Mouse (Mus musculus) neural tube, embryonic 13.5 days (tissue): ENCODE data around the gene Bmpr1a. TPM values are rescaled to one million over a fixed set of nuclear protein-coding genes. Genes with fewer than 3 reads are reported as not detected.
"Not testable (repeated sequence)": the region's sequence is repeated elsewhere in the genome, so short reads cannot be mapped to it uniquely, and the experiment has no call there.

Source experiments
- ATAC-seq: fragments of 200-750 bp; cut with Nextera tagmentation; 2 replicates; pipeline ENCODE4 v1.8.0; 2017; ENCODE audit warnings: low read depth, mild to moderate bottlenecking, moderate TSS enrichment, moderate library complexity
- H3K27ac ChIP-seq: fragments of 300-500 bp; sonication (generic); replicated peaks from 2 replicates; pipeline ENCODE4 v1.5.1; 2015; ENCODE audit warnings: moderate library complexity, mild to moderate bottlenecking, inconsistent platforms
- H3K27me3 ChIP-seq: fragments of 300-500 bp; sonication (generic); 2 replicates; pipeline ENCODE4 v1.6.1; 2015; ENCODE audit warnings: mild to moderate bottlenecking, inconsistent platforms
- H3K36me3 ChIP-seq: fragments of 300-500 bp; sonication (generic); 2 replicates; pipeline ENCODE4 v1.6.1; 2015; ENCODE audit warnings: mild to moderate bottlenecking, inconsistent platforms
- H3K4me1 ChIP-seq: fragments of 300-500 bp; sonication (generic); replicated peaks from 2 replicates; pipeline ENCODE4 v1.6.1; 2015; ENCODE audit warnings: inconsistent platforms
- H3K4me2 ChIP-seq: fragments of 300-500 bp; sonication (generic); 2 replicates; pipeline ENCODE4 v1.6.1; 2015; ENCODE audit warnings: inconsistent platforms, mild to moderate bottlenecking, moderate library complexity
- H3K4me3 ChIP-seq: fragments of 300-500 bp; sonication (generic); 2 replicates; pipeline ENCODE4 v1.5.1; 2015; ENCODE audit warnings: mild to moderate bottlenecking, inconsistent platforms
- H3K9ac ChIP-seq: fragments of 300-500 bp; sonication (generic); 2 replicates; pipeline ENCODE4 v1.6.1; 2015; ENCODE audit warnings: moderate library complexity, mild to moderate bottlenecking, inconsistent platforms
- H3K9me3 ChIP-seq: fragments of 300-500 bp; sonication (generic); 2 replicates; pipeline ENCODE4 v1.6.1; 2016; ENCODE audit warnings: inconsistent platforms
- WGBS: fragments of 180-500 bp; shearing (Covaris S2); methylation state at CpG from one replicate; pipeline ENCODE4 v1.1.7; 2015; 5-methylcytosine and 5-hydroxymethylcytosine counted together
- polyA plus RNA-seq: library from polyadenylated mRNA; unstranded; fragments of >200 nt; fragmentation: Nextera tagmentation; extraction: Ambion mirVana; gene quantifications from 2 replicates; pipeline ENCODE4 v1.2.1, GENCODE M21; 2015

Bmpr1a gene
- polyA plus RNA-seq, 1 experiment from 2014 or later, result 22.6 TPM

DNA sequence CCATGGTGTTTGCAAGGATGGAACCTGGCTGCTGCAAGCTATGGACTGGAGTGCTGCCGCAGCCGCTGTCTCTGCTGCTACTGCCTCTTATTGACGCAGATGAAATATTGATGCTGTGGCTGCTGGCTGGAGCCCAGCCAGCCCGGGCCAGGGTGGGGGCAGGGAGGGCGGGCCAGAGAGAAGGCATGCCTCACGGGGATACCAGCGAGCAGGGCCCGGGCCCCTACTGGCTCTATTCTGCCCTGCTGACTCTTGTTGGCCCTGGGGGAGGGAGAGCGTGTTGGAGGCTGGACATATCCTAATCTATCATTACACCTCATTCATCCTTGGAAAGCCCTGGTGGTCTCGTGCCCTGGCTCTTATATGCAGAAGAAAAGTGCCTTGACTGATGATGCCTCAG is 128.6 kb downstream of the Bmpr1a start, which contains the start of gene Sncg:
Gene Sncg (minus strand): TSS at position 213 of the 400 bp plus-strand sequence.
- peak; percentile 28 for ATAC-seq
- Histone ChIP-seq H3K9ac (peak within 1 kb of the TSS; percentile 60), H3K27ac (peak within 1 kb of the TSS; percentile 65)

GRCm38 (mm10) chr14:34373581-34373980 is 129.6 kb downstream of the Bmpr1a start:
- WGBS, result 81% methylated on average over 6 of the region's 6 CpGs
- Histone ChIP-seq H3K9me3 (no peaks in the 10 kb centered on the region), H3K9ac (peak overlapping the region; percentile 60), H3K36me3 (no peaks in the 10 kb centered on the region), H3K4me2 (peak overlapping the region; percentile 46), H3K4me1 (peaks cover 23% of the 10 kb centered on the region), H3K27me3 (no peaks in the 10 kb centered on the region), H3K4me3 (peak overlapping the region; percentile 31), H3K27ac (peak overlapping the region; percentile 65; the same call in 1 of the 2 replicates)
- no peak for ATAC-seq

More for the DNA sequence above, 128.6 kb downstream of the Bmpr1a start, which contains the start of gene Sncg:
- WGBS, result 22% methylated on average over 10 of the region's 10 CpGs
- no peaks in the 10 kb centered on the region for H3K36me3 ChIP-seq
- peak within 1 kb of the TSS; percentile 31 for H3K4me3 ChIP-seq
- H3K4me1 ChIP-seq, result peaks cover 28% of the 10 kb centered on the region
- no peaks in the 10 kb centered on the region for H3K9me3 ChIP-seq
- peak within 1 kb of the TSS; percentile 46 for H3K4me2 ChIP-seq
- no peaks in the 10 kb centered on the region for H3K27me3 ChIP-seq

GRCm38 (mm10) chr14:34372646-34373045 is 130.5 kb downstream of the Bmpr1a start:
- 82% methylated on average over 6 of the region's 6 CpGs for WGBS
- H3K27me3 ChIP-seq, result no peaks in the 10 kb centered on the region

GRCm38 (mm10) chr14:34371763-34372162 is 131.4 kb downstream of the Bmpr1a start:
- Histone ChIP-seq H3K27ac (no peak overlapping the region), H3K36me3 (no peaks in the 10 kb centered on the region), H3K9me3 (no peaks in the 10 kb centered on the region), H3K27me3 (no peaks in the 10 kb centered on the region), H3K4me3 (0 out of 2 replicates have a peak overlapping the region, but pooled peaks have one; percentile 31), H3K4me2 (peak overlapping the region; percentile 46), H3K9ac (no peak overlapping the region), H3K4me1 (peaks cover 17% of the 10 kb centered on the region)
- ATAC-seq, result no peak
- 78% methylated on average over 2 of the region's 2 CpGs for WGBS

More at GRCm38 (mm10) chr14:34372646-34373045, 130.5 kb downstream of the Bmpr1a start:
- ATAC-seq, result no peak
- no peaks in the 10 kb centered on the region for H3K36me3 ChIP-seq
- H3K4me3 ChIP-seq, result peak overlapping the region; percentile 31
- no peak overlapping the region for H3K27ac ChIP-seq
- no peaks in the 10 kb centered on the region for H3K9me3 ChIP-seq
- peak overlapping the region; percentile 46 for H3K4me2 ChIP-seq
- peaks cover 17% of the 10 kb centered on the region for H3K4me1 ChIP-seq
- peak overlapping the region; percentile 60; the same call in 1 of the 2 replicates for H3K9ac ChIP-seq

DNA sequence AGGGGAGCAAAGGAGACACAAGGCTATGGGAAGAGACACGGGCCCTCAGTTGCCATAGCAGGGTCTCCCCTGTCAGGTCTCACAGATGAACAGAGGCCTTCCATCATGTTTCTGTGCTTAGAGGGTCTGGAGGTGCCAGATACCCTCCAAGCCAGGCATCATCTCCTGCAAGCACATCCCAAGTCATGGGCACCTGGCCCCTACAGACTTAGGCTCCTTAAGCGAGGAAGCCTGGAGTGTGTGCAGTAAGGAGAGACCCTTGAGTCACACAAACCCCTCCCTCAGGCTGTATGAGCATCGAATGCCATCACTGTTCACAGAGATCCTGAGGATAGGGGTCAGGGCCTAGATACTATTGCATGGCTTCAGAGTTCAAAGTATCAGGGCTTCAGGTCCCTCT is 132.2 kb downstream of the Bmpr1a start:
- Histone ChIP-seq H3K9ac (no peak overlapping the region), H3K4me2 (no peak overlapping the region), H3K9me3 (no peaks in the 10 kb centered on the region), H3K4me3 (no peak overlapping the region), H3K4me1 (peaks cover 17% of the 10 kb centered on the region), H3K27ac (no peak overlapping the region), H3K36me3 (no peaks in the 10 kb centered on the region), H3K27me3 (no peaks in the 10 kb centered on the region)
- ATAC-seq, result no peak
- 88% methylated on average over 3 of the region's 3 CpGs for WGBS

GRCm38 (mm10) chr14:34370203-34370602 is 132.9 kb downstream of the Bmpr1a start:
- Histone ChIP-seq H3K4me3 (no peak overlapping the region), H3K4me1 (peaks cover 17% of the 10 kb centered on the region), H3K36me3 (no peaks in the 10 kb centered on the region), H3K9me3 (no peaks in the 10 kb centered on the region), H3K9ac (no peak overlapping the region), H3K27ac (no peak overlapping the region), H3K4me2 (no peak overlapping the region), H3K27me3 (no peaks in the 10 kb centered on the region)
- 64% methylated on average over 3 of the region's 3 CpGs for WGBS
- ATAC-seq, result no peak

DNA sequence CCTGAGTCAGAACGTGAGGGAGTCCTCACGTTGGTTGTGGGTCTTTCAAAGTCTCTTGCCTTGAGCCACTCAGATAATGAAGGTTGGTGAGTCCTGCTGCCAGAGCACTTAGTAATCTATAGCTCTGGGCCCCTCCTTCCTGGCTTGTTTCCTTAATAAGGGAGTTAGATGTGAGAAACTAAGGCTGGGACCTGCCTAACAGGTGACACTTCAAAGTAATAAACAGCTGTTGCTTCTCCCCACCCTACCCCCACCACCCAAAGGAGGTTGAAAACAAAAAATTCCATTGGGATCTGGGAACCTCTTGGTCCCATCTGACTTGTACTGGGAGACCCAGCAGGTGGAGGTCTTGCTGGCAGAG is 138.0 kb downstream of the Bmpr1a start:
- H3K4me2 ChIP-seq, result no peak overlapping the region
- H3K4me1 ChIP-seq, result peaks cover 14% of the 10 kb centered on the region
- H3K36me3 ChIP-seq, result no peaks in the 10 kb centered on the region
- H3K4me3 ChIP-seq, result no peak overlapping the region
- H3K27me3 ChIP-seq, result no peaks in the 10 kb centered on the region
- no peaks in the 10 kb centered on the region for H3K9me3 ChIP-seq
- 94% methylated on average over 2 of the region's 2 CpGs for WGBS
- ATAC-seq, result no peak
- H3K27ac ChIP-seq, result no peak overlapping the region
- no peak overlapping the region for H3K9ac ChIP-seq

GRCm38 (mm10) chr14:34364254-34365146 is 138.6 kb downstream of the Bmpr1a start:
- Histone ChIP-seq H3K4me2 (peak overlapping the region; percentile 89), H3K4me1 (peaks cover 14% of the 10 kb centered on the region), H3K9ac (peak overlapping the region; percentile 75), H3K4me3 (peak overlapping the region; percentile 46)
- H3K27ac ChIP-seq, ATAC-seq, H3K36me3 ChIP-seq, H3K9me3 ChIP-seq, H3K27me3 ChIP-seq: not testable (repeated sequence)
- WGBS, result 75% methylated on average over 15 of the region's 15 CpGs

- Histone ChIP-seq H3K27me3 (no peaks in the 10 kb centered on the region), H3K4me3 (peak overlapping the region; percentile 46), H3K9me3 (no peaks in the 10 kb centered on the region), H3K27ac (peak overlapping the region; percentile 56; the same call in 1 of the 2 replicates), H3K9ac (peak overlapping the region; percentile 75), H3K4me2 (peak overlapping the region; percentile 89), H3K4me1 (peaks cover 14% of the 10 kb centered on the region), H3K36me3 (no peaks in the 10 kb centered on the region)
- ATAC-seq, result peak; percentile 85
- WGBS, result 2% methylated on average over 32 of the region's 32 CpGs
Observed at GRCm38 (mm10) chr14:34363490-34364253, 139.5 kb downstream of the Bmpr1a start.

DNA sequence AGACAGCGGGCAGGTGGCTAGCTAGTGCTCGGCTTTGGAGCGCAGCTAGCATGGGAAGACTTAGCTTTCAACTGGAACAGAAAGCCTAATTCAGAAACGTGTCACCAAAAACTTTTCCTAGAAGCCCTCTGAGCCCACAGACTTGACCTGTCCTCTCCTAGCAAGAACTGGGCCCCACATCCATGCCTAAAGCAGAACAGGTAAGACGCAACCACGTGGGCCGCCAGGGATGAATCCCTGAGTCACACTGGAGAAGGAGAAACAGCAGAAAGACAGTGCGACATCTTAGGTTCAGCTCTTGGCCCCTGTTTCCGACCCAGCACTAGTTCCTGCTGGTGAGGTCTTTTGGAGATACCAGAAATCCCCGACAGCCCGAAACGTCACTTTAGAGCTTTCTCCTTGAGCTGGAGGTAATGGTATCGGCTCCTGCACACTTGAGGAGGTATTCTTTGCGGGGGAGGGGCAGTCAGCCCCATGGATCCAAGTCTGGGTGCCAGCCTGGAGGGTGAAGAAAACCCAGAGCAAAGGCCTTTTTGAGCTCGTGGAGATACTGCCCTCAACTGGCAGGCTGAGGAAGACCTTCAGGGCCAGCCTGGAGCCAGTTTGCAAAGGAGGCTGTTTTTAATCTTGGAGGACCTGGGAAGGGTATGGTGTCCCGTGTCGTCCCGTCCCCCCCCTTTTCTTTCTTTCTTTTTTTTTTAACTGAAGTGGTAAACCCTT is 140.3 kb downstream of the Bmpr1a start:
- H3K4me3 ChIP-seq, result peak overlapping the region; percentile 46
- H3K27me3 ChIP-seq, result no peaks in the 10 kb centered on the region
- H3K27ac ChIP-seq, result no peak overlapping the region
- ATAC-seq, result peak; percentile 70
- H3K4me1 ChIP-seq, result peaks cover 14% of the 10 kb centered on the region
- peak overlapping the region; percentile 75 for H3K9ac ChIP-seq
- no peaks in the 10 kb centered on the region for H3K9me3 ChIP-seq
- 35% methylated on average over 18 of the region's 18 CpGs for WGBS
- H3K36me3 ChIP-seq, result no peaks in the 10 kb centered on the region
- H3K4me2 ChIP-seq, result peak overlapping the region; percentile 89

DNA sequence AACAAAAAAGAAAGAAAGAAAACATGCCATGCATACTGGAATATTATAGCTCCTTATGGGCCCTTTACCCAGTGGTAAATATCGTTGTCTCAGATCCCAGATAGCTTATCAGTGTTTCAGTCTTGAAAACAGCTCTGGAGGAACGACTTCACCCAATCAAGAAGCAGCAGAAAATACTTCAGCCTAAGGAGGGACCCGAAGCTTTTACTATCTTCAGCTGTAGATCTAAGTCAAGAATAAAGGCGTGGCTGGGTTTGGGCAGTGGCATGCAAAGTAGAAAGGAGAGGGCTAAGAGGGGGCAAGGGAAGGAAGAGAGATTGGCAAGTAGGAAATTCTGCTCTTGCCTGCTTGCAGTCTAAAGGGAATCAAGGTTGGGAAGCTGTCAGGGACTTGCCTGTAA is 141.0 kb downstream of the Bmpr1a start:
- no peaks in the 10 kb centered on the region for H3K9me3 ChIP-seq
- no peak overlapping the region for H3K9ac ChIP-seq
- no peaks in the 10 kb centered on the region for H3K27me3 ChIP-seq
- H3K4me3 ChIP-seq, result no peak overlapping the region
- no peak overlapping the region for H3K27ac ChIP-seq
- no peak for ATAC-seq
- no peaks in the 10 kb centered on the region for H3K36me3 ChIP-seq
- H3K4me2 ChIP-seq, result no peak overlapping the region
- 87% methylated on average over 4 of the region's 4 CpGs for WGBS
- H3K4me1 ChIP-seq, result peaks cover 14% of the 10 kb centered on the region
